Mouse (Mus musculus) testis, adult 10 weeks (tissue): ENCODE measurements around the gene Nme1. TPM values are rescaled to one million over a fixed set of nuclear protein-coding genes. Genes with fewer than 3 reads are reported as not detected.

Experiments used
- polyA plus RNA-seq: library from polyadenylated mRNA; stranded (reverse); fragments of 350-450 nt; fragmentation: Illumina TruSeq; extraction: RNeasy Lipid Tissue Mini Kit (QIAGEN cat#74804); gene quantifications from one replicate; pipeline ENCODE4 v1.2.3, GENCODE M21; 2014; ENCODE audit warnings: low read depth, low replicate concordance

The Nme1 gene
- polyA plus RNA-seq: 3.8 TPM

DNA sequence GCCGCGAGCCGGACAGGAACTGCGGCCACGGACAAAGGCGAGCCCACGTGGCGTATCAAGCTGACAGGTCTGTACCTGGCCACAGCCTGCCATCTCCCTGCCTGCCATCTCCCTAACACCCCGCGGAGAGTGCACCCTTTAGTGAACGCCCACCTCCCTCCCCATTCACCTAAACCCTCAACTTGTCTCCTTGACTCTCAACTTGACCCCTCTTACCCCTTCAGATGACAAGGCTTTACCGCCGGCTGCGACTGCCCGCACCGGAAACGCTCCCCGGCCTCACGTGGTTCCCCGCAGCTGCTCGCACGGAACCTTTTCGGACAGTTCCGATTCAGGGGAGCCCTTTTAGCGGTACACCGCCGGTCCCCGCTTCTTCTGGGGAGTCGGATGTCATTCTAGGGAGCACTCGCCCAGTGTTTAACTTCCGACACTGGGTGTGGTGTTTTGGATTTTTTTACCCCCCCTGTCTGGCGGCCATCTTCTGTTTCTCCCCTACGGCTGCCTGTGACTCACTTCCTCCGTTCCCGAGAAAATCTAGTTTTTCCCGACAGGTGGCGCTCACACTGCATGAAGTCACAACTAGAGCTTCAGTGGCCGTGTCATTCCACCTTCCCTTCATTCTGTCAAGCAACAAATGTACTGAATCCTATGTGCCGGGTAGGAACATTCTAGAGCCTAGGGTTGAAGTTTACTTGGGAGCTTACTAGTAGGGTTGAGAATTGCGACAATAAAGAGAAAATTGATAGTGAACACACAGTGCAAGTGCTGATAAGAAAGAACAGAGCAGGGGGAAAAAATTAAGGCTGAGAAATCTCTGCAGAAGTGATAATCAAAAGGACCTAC, at the start of gene Nme1, which contains the start of gene Gm20390:
TSS of gene Nme1 (minus strand) at position 517 of the 843 bp plus-strand sequence.
TSS of gene Gm20390 (minus strand) at position 289 of the 843 bp plus-strand sequence.

DNA sequence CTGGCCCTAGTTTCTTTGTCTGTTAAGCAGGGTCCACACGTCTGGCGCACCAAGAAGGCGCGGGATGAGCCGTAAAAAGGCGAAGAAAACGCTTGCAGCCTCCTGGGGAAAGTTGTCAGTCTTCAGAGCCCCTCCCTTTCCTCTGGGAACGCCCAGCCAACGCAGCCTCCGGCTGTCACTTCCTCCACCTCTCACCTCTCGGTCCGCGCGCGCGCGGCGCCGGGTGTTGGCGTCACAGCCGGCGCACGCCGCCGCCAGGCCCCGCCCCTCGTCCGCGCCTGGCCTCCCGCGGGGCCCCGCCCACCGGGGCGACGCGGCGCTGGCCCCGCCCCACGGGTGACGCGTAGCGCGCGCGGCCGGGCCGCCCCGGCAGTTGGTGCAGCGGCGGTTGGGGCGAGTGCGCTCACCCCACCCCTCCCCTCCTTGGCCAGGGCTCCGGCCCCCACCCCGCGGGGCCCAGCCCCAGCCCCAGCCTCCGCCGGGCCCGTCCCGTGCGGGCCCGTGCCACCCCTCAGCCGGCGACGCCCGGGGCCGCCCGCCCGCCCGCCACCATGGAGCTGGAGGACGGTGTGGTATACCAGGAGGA, 27.5 kb upstream of the Nme1 start, which contains the start of gene Spag9:
TSS of gene Spag9 (plus strand) at position 372 of the 586 bp plus-strand sequence.

DNA sequence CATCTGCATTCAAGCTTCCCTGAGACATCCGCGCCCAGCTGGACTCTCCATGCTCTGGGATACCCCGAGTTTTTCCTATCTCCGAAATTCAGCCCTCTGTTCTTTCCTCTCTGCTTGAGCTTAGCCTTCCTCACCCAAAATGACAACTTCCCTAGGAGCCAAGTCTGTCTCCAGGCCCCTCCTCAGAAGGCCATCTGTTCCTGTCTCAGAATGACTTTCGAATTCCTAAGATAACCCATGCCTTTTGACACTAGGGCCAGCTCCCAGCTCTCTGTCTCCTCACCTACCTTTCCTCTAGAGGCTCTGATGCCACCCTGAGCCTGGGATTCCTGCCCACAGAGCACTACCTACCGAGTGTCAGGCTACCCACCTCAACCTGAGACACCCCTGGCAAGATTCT, 12.2 kb downstream of the Nme1 start, which contains the start of gene Nme2:
TSS of gene Nme2 (minus strand) at position 101 of the 400 bp plus-strand sequence.

Other genes with a start within 250 kb of the Nme1 start
- gene Utp18, start 82.8 kb downstream of the Nme1 start, polyA plus RNA-seq: 130 TPM
- 226 TPM for gene Mbtd1, start 82.7 kb downstream of the Nme1 start, polyA plus RNA-seq
- gene Nme2, start 12.3 kb downstream of the Nme1 start, polyA plus RNA-seq: 29.8 TPM
- gene Gm20390, start 228 bp downstream of the Nme1 start, polyA plus RNA-seq: not detected
- gene Spag9, start 27.6 kb upstream of the Nme1 start, polyA plus RNA-seq: 86.8 TPM
- gene Tob1, start 242.9 kb upstream of the Nme1 start, polyA plus RNA-seq: 63.6 TPM